Mouse (Mus musculus) hindbrain, embryonic 11.5 days (tissue): ENCODE results near the gene Spast. TPM values are rescaled to one million over a fixed set of nuclear protein-coding genes. Genes with fewer than 3 reads are reported as not detected.

Experiments
- ATAC-seq: fragments of 200-750 bp; cut with Nextera tagmentation; 2 replicates; pipeline ENCODE4 v1.8.0; 2017; ENCODE audit warnings: mild to moderate bottlenecking, moderate TSS enrichment, moderate library complexity; ENCODE audit not compliant: low FRiP score
- DNase-seq: peaks from one replicate; pipeline ENCODE4 v3.0.0-alpha.2; 2015; ENCODE audit warnings: low spot score
- H3K27ac ChIP-seq: fragments of 300-500 bp; sonication (generic); 2 replicates; pipeline ENCODE4 v1.5.1; 2014; ENCODE audit warnings: mild to moderate bottlenecking, low read depth, low read length
- H3K27me3 ChIP-seq: fragments of 300-500 bp; sonication (generic); 2 replicates; pipeline ENCODE4 v1.6.1; 2014; ENCODE audit warnings: mild to moderate bottlenecking, low read length, moderate library complexity, mixed read lengths; ENCODE audit not compliant: control insufficient read depth, insufficient read depth
- H3K36me3 ChIP-seq: fragments of 300-500 bp; sonication (generic); 2 replicates; pipeline ENCODE4 v1.6.1; 2014; ENCODE audit warnings: mild to moderate bottlenecking, low read length, moderate library complexity, mixed read lengths; ENCODE audit not compliant: control insufficient read depth, insufficient read depth
- H3K4me1 ChIP-seq: fragments of 300-500 bp; sonication (generic); replicated peaks from 2 replicates; pipeline ENCODE4 v1.6.1; 2014; ENCODE audit warnings: low read length, mixed read lengths; ENCODE audit not compliant: control insufficient read depth, insufficient read depth
- H3K4me2 ChIP-seq: fragments of 300-500 bp; sonication (generic); replicated peaks from 2 replicates; pipeline ENCODE4 v1.6.1; 2014; ENCODE audit warnings: mild to moderate bottlenecking, low read depth, low read length
- H3K4me3 ChIP-seq: fragments of 300-500 bp; sonication (generic); 2 replicates; pipeline ENCODE4 v1.5.1; 2014; ENCODE audit warnings: low read depth, low read length
- H3K9ac ChIP-seq: fragments of 300-500 bp; sonication (generic); 2 replicates; pipeline ENCODE4 v1.6.1; 2014; ENCODE audit warnings: low read depth, low read length
- H3K9me3 ChIP-seq: fragments of 300-500 bp; sonication (generic); 2 replicates; pipeline ENCODE4 v1.6.1; 2016; ENCODE audit warnings: low read length; ENCODE audit not compliant: control insufficient read depth
- WGBS: fragments of 180-500 bp; shearing (Covaris S2); extraction: QIAGEN DNeasy Blood & Tissue Kit; methylation state at CpG from one replicate; pipeline ENCODE4 v1.1.7; 2014; 5-methylcytosine and 5-hydroxymethylcytosine counted together
- polyA plus RNA-seq: library from polyadenylated mRNA; unstranded; fragments of >200 nt; fragmentation: Nextera tagmentation; extraction: Ambion mirVana; gene quantifications from 2 replicates; pipeline ENCODE4 v1.2.1, GENCODE M21; 2014

The Spast gene
- polyA plus RNA-seq, 1 experiment from 2014 or later: 44.5 TPM

GRCm38 (mm10) chr17:74430074-74430473, 91.3 kb downstream of the Spast start:
- Histone ChIP-seq H3K4me1 (no peaks in the 10 kb centered on the region), H3K4me3 (no peak overlapping the region), H3K9me3 (no peaks in the 10 kb centered on the region), H3K36me3 (no peaks in the 10 kb centered on the region), H3K27ac (no peak overlapping the region), H3K4me2 (no peak overlapping the region), H3K9ac (no peak overlapping the region), H3K27me3 (no peaks in the 10 kb centered on the region)
- ATAC-seq: no peak
- DNase-seq: no peak
- WGBS: 88% methylated on average over 8 of the region's 8 CpGs

GRCm38 (mm10) chr17:74431481-74431880, 92.7 kb downstream of the Spast start:
- Histone ChIP-seq H3K36me3 (no peaks in the 10 kb centered on the region), H3K27me3 (no peaks in the 10 kb centered on the region), H3K4me3 (no peak overlapping the region), H3K9me3 (no peaks in the 10 kb centered on the region), H3K27ac (no peak overlapping the region), H3K9ac (no peak overlapping the region), H3K4me2 (no peak overlapping the region), H3K4me1 (no peaks in the 10 kb centered on the region)
- ATAC-seq (no peak), DNase-seq (peak; percentile 24)
- WGBS: 70% methylated on average over 13 of the region's 13 CpGs

- 82% methylated on average over 5 of the region's 5 CpGs for WGBS
- no peak for DNase-seq
- H3K9me3 ChIP-seq: no peaks in the 10 kb centered on the region
- no peaks in the 10 kb centered on the region for H3K27me3 ChIP-seq
- H3K4me2 ChIP-seq: no peak overlapping the region
- H3K9ac ChIP-seq: no peak overlapping the region
- H3K36me3 ChIP-seq: no peaks in the 10 kb centered on the region
- ATAC-seq: no peak
- no peak overlapping the region for H3K27ac ChIP-seq
- H3K4me3 ChIP-seq: no peak overlapping the region
- no peaks in the 10 kb centered on the region for H3K4me1 ChIP-seq
These were observed 93.8 kb downstream of the Spast start for GRCm38 (mm10) chr17:74432631-74433030.

GRCm38 (mm10) chr17:74437762-74438161, 99.0 kb downstream of the Spast start:
- Histone ChIP-seq H3K4me1 (no peaks in the 10 kb centered on the region), H3K36me3 (no peaks in the 10 kb centered on the region), H3K27me3 (no peaks in the 10 kb centered on the region), H3K9me3 (no peaks in the 10 kb centered on the region), H3K9ac (no peak overlapping the region), H3K27ac (no peak overlapping the region), H3K4me3 (no peak overlapping the region), H3K4me2 (no peak overlapping the region)
- no peak for ATAC-seq
- DNase-seq: no peak
- 91% methylated on average over 9 of the region's 9 CpGs for WGBS

GRCm38 (mm10) chr17:74440486-74440885, 101.7 kb downstream of the Spast start:
- ATAC-seq (no peak), DNase-seq (no peak)
- Histone ChIP-seq H3K4me3 (no peak overlapping the region), H3K9me3 (no peaks in the 10 kb centered on the region), H3K27ac (no peak overlapping the region), H3K4me1 (no peaks in the 10 kb centered on the region), H3K9ac (no peak overlapping the region), H3K27me3 (no peaks in the 10 kb centered on the region), H3K4me2 (no peak overlapping the region), H3K36me3 (no peaks in the 10 kb centered on the region)
- 84% methylated on average over 5 of the region's 5 CpGs for WGBS

Other genes with a start within 250 kb of the Spast start
- gene Memo1, start 43.5 kb upstream of the Spast start, polyA plus RNA-seq: 82.3 and 86.9 TPM in 2 replicates
- gene Dpy30, start 15.0 kb upstream of the Spast start, polyA plus RNA-seq: 243 and 251 TPM in 2 replicates
- gene Slc30a6, start 56.6 kb downstream of the Spast start, polyA plus RNA-seq: 29.8 and 30.0 TPM in 2 replicates
- gene Nlrc4, start 120.2 kb downstream of the Spast start, polyA plus RNA-seq: 0.22 and 0.32 TPM in 2 replicates
- 56.4 and 59.5 TPM in 2 replicates for gene Yipf4, start 150.5 kb downstream of the Spast start, polyA plus RNA-seq
- gene Birc6, start 189.3 kb downstream of the Spast start, polyA plus RNA-seq: 79.3 and 119 TPM in 2 replicates